Mouse (Mus musculus) hindbrain, postnatal 0 days (tissue): ENCODE results near the gene Zfp202. TPM values are rescaled to one million over a fixed set of nuclear protein-coding genes. Genes with fewer than 3 reads are reported as not detected.

ENCODE experiments used
- ATAC-seq: fragments of 200-750 bp; cut with Nextera tagmentation; 2 replicates; pipeline ENCODE4 v1.8.0; 2017; ENCODE audit warnings: mild to moderate bottlenecking, moderate TSS enrichment, moderate library complexity
- DNase-seq: peaks from one replicate; pipeline ENCODE4 v3.0.0-alpha.2; 2015; ENCODE audit warnings: low spot score
- H3K27ac ChIP-seq: fragments of 300-500 bp; sonication (generic); 2 replicates; pipeline ENCODE4 v1.5.1; 2014; ENCODE audit warnings: mild to moderate bottlenecking
- H3K27me3 ChIP-seq: fragments of 300-500 bp; sonication (generic); 2 replicates; pipeline ENCODE4 v1.6.1; 2014; ENCODE audit warnings: low read length, mixed read lengths; ENCODE audit not compliant: insufficient read depth
- H3K36me3 ChIP-seq: fragments of 300-500 bp; sonication (generic); 2 replicates; pipeline ENCODE4 v1.6.1; 2014; ENCODE audit warnings: low read length, mixed read lengths; ENCODE audit not compliant: insufficient read depth
- H3K4me1 ChIP-seq: fragments of 300-500 bp; sonication (generic); 2 replicates; pipeline ENCODE4 v1.6.1; 2014; ENCODE audit warnings: antibody characterized with exemption, low read length, mixed read lengths; ENCODE audit not compliant: insufficient read depth
- H3K4me2 ChIP-seq: fragments of 300-500 bp; sonication (generic); 2 replicates; pipeline ENCODE4 v1.6.1; 2014; ENCODE audit warnings: low read depth, mild to moderate bottlenecking, low read length, moderate library complexity, mixed read lengths
- H3K4me3 ChIP-seq: fragments of 300-500 bp; sonication (generic); 2 replicates; pipeline ENCODE4 v1.5.1; 2014; ENCODE audit warnings: low read length
- H3K9ac ChIP-seq: fragments of 300-500 bp; sonication (generic); replicated peaks from 2 replicates; pipeline ENCODE4 v1.6.1; 2014; ENCODE audit warnings: mild to moderate bottlenecking, low read length, moderate library complexity, mixed read lengths
- H3K9me3 ChIP-seq: fragments of 300-500 bp; sonication (generic); 2 replicates; pipeline ENCODE4 v1.6.1; 2016; ENCODE audit warnings: low read length, mixed read lengths
- CTCF ChIP-seq: IDR thresholded peaks from 2 replicates; pipeline ENCODE4 v1.5.1; 2016; ENCODE audit warnings: antibody characterized with exemption, control low read depth, low read depth
- WGBS: fragments of 180-500 bp; shearing (Covaris S2); extraction: QIAGEN DNeasy Blood & Tissue Kit; methylation state at CpG from one replicate; pipeline ENCODE4 v1.1.7; 2014; 5-methylcytosine and 5-hydroxymethylcytosine counted together
- polyA plus RNA-seq: library from polyadenylated mRNA; unstranded; fragments of >200 nt; fragmentation: Nextera tagmentation; extraction: Ambion mirVana; gene quantifications from 2 replicates; pipeline ENCODE4 v1.2.1, GENCODE M21; 2015
- total RNA-seq: library from RNA; depleted of rRNA; stranded (reverse); fragments of >200 nt; gene quantifications from 2 replicates; pipeline ENCODE4 v1.2.3, GENCODE M21; 2014

The Zfp202 gene
- total and polyA plus RNA-seq, 2 experiments from 2014 or later: 4.9 to 8.1 TPM

DNA sequence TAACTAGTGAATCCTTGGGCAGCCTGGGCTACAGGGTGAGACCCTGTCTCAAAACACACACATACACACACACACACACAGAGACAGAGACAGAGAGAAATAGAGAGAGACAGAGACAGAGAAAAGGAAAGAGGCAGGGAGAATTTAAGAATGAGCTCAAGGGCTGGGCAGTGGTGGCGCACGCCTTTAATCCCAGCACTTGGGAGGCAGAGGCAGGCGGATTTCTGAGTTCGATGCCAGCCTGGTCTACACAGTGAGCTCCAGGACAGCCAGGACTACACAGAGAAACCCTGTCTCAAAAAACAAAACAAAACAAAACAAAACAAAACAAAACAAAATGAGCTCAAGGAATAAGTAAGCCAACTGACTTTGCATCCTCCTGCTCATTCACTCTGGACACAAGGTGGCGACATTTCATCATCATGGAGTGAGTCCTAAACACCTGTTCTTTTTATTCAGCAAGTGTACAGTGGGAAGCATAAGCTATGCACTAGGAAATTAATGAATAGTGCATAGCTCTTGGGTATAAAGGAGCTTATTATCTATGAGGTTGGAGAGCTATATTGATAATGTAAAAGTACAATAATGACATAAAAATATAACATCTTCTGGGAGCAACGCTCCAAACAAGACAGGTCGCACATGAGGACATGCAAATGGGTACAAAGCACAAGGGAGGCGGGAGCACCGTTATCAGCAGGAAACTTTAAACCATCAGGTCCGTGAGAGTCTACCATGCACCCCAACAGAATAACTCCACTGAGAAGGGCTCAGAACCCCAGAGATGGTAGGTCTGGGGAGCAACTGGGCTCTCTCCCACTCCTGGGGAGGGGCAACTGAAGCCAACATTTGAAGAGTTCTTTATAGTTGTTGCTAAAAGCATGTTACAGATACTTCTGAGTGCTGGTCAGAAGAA is 36.0 kb downstream of the Zfp202 start:
- Histone ChIP-seq H3K27me3 (no peaks in the 10 kb centered on the region), H3K27ac (no peak overlapping the region), H3K9me3 (no peaks in the 10 kb centered on the region), H3K36me3 (no peaks in the 10 kb centered on the region), H3K9ac (no peak overlapping the region), H3K4me3 (no peak overlapping the region), H3K4me2 (no peak overlapping the region), H3K4me1 (no peaks in the 10 kb centered on the region)
- peak; percentile 90 for TF ChIP-seq CTCF
- WGBS: 65% methylated on average over 10 of the region's 10 CpGs
- ATAC-seq: peak; percentile 83
- peak; percentile 91 for DNase-seq

DNA sequence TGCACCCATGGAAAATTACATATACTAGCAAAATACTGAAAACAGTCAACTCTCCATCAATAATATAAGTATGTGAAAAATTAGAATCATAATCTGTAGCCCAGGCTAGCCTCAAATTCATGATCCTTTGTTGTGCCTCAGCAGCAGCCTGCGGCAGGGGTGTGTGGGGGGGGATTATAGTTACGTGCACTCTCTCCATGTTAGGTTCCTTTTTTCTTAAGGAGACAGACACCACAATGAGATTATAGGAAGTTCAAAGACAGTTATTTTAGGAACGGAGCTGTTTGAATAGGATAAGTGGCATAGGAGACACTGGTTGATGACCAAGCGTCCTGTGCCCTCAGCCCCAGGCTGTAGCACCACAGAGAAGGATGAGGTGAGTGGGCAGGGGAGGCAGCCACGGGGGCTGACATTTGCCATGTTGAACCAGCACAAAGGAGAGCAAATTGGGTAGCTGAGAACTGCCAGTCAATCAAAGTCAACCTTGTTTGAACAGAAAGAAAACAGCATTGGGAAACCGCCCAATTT is 36.8 kb downstream of the Zfp202 start:
- no peaks in the 10 kb centered on the region for H3K4me1 ChIP-seq
- no peaks in the 10 kb centered on the region for H3K27me3 ChIP-seq
- DNase-seq (no peak), ATAC-seq (no peak)
- H3K4me2 ChIP-seq: no peak overlapping the region
- WGBS: 34% methylated on average over 6 of the region's 6 CpGs
- H3K9me3 ChIP-seq: no peaks in the 10 kb centered on the region
- H3K9ac ChIP-seq: no peak overlapping the region
- H3K4me3 ChIP-seq: no peak overlapping the region
- H3K36me3 ChIP-seq: no peaks in the 10 kb centered on the region
- no peak for TF ChIP-seq CTCF
- H3K27ac ChIP-seq: no peak overlapping the region

DNA sequence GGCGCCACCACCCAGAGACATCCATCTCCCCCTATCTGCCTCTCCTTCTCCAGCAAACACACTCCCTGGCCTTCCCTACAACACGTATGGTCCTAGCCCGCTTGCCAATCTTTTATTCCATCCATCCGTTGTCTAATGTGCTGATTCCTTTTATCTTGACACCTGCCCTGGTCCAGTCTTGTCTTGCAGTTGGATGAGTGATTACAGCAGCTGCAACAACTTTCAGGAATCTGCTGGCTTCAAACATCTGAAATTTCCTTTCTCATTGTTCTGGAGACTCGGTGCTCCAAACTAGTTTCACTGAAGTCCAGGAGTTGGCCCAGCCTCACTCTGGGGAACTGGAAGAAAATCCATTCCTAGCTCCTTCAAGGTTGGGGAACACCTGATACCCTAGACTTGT is 37.4 kb downstream of the Zfp202 start:
- DNase-seq (no peak), ATAC-seq (no peak)
- no peak overlapping the region for H3K9ac ChIP-seq
- H3K27me3 ChIP-seq: no peaks in the 10 kb centered on the region
- H3K4me1 ChIP-seq: no peaks in the 10 kb centered on the region
- no peak overlapping the region for H3K27ac ChIP-seq
- no peak overlapping the region for H3K4me3 ChIP-seq
- 46% methylated on average over 5 of the region's 5 CpGs for WGBS
- H3K36me3 ChIP-seq: no peaks in the 10 kb centered on the region
- H3K4me2 ChIP-seq: no peak overlapping the region
- no peak for TF ChIP-seq CTCF
- H3K9me3 ChIP-seq: no peaks in the 10 kb centered on the region

DNA sequence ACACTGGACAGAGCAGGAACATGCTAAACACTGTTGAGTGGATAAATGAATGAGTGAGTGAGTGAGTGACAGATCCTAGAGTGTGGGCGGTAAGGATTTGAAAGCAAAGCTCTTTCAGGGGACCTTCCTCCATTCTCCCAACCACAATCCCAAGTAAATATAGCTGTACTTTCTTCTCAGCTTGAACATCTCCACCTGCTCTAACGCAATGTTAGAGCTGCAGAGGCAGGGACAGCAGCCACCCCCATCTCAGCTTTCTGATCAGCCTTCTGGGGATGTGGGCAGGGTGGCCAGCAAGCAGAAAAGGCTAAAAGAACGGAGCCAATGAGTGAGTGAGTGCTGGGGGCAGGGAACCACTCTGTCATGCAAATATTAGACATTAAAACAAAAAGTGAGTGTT is 38.9 kb downstream of the Zfp202 start:
- Histone ChIP-seq H3K9me3 (no peaks in the 10 kb centered on the region), H3K36me3 (no peaks in the 10 kb centered on the region), H3K27me3 (no peaks in the 10 kb centered on the region), H3K27ac (no peak overlapping the region), H3K9ac (no peak overlapping the region), H3K4me1 (no peaks in the 10 kb centered on the region), H3K4me2 (no peak overlapping the region), H3K4me3 (no peak overlapping the region)
- no peak for TF ChIP-seq CTCF
- 72% methylated on average over 3 of the region's 3 CpGs for WGBS
- ATAC-seq (no peak), DNase-seq (no peak)

DNA sequence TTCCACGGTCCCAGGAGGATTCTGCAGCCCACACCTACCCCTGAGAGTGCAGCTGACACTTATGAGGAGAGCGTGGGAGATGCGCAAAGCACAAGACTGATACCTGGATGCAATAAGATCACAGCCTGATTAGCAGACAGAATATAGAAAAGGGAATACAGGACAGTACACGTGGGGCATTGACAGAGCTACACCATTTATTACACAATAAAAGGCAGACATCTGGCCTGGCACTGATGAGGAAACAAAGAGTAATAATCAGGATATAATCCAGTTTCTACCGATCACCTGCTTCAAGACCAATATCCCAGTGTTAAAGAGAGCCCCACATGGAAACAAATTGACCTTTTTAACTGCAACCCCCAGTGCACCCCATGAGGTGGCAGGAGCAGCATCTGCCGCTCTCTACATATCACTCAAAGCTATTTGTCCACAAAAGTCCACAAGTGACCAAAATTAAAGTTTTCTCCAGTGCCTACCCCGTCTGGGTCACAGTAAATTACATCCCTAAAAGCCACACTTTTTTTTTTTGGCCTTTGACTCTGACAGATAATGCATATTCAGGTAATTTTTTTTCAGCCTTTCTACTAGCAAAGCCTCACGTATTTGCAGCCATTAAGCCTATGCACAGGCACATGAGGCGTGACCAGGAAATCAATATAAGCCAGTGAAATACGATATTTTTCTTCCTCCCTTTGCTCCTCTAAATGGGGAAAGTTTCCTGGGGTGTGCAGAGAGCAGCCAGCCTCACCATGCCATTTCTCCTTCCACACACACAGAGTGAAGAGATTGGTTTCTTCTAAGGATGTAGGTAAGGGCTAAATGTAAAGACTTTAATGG is 42.3 kb downstream of the Zfp202 start:
- TF ChIP-seq CTCF: no peak
- DNase-seq (no peak), ATAC-seq (no peak)
- WGBS: 50% methylated on average over 10 of the region's 10 CpGs
- Histone ChIP-seq H3K4me3 (no peak overlapping the region), H3K4me2 (no peak overlapping the region), H3K27ac (no peak overlapping the region), H3K36me3 (no peaks in the 10 kb centered on the region), H3K9ac (no peak overlapping the region), H3K4me1 (no peaks in the 10 kb centered on the region), H3K27me3 (no peaks in the 10 kb centered on the region), H3K9me3 (no peaks in the 10 kb centered on the region)

DNA sequence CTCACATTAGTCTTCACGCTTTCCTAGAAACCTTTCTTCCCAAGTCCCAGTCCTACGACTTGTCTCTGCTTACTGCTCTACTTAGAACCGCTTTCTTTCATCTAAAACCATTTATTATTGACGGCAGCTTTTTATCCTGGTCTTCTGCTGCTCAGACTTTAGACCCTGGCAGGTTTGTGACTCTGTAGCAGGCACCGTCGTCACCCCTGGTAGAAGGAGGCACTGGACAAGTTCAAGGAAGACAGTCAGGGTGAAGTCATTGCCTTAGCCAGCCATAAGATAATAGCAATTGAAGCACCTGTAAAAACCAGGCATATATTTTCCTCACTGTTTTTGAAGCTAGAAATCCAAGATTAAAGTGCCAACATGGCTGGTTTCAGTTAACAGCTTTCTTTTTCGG is 43.1 kb downstream of the Zfp202 start:
- Histone ChIP-seq H3K36me3 (no peaks in the 10 kb centered on the region), H3K9ac (no peak overlapping the region), H3K4me3 (no peak overlapping the region), H3K27me3 (no peaks in the 10 kb centered on the region), H3K4me1 (no peaks in the 10 kb centered on the region), H3K27ac (no peak overlapping the region), H3K9me3 (no peaks in the 10 kb centered on the region), H3K4me2 (no peak overlapping the region)
- no peak for DNase-seq
- TF ChIP-seq CTCF: no peak
- no peak for ATAC-seq
- whole genome bisulfite sequencing: 82% methylated on average over 7 of the region's 7 CpGs
